Mouse (Mus musculus) midbrain, embryonic 13.5 days (tissue): ENCODE results near the gene Grik4. TPM values are rescaled to one million over a fixed set of nuclear protein-coding genes. Genes with fewer than 3 reads are reported as not detected.

Experiments used
- ATAC-seq: fragments of 200-750 bp; cut with Nextera tagmentation; 2 replicates; pipeline ENCODE4 v1.8.0; 2017; ENCODE audit warnings: mild to moderate bottlenecking, moderate TSS enrichment, moderate library complexity
- H3K27ac ChIP-seq: fragments of 300-500 bp; sonication (generic); 2 replicates; pipeline ENCODE4 v1.5.1; 2015; ENCODE audit warnings: inconsistent platforms, mild to moderate bottlenecking, moderate library complexity
- H3K27me3 ChIP-seq: fragments of 300-500 bp; sonication (generic); 2 replicates; pipeline ENCODE4 v1.6.1; 2015; ENCODE audit warnings: mild to moderate bottlenecking, inconsistent platforms
- H3K36me3 ChIP-seq: fragments of 300-500 bp; sonication (generic); 2 replicates; pipeline ENCODE4 v1.6.1; 2015; ENCODE audit warnings: mild to moderate bottlenecking, inconsistent platforms
- H3K4me1 ChIP-seq: fragments of 300-500 bp; sonication (generic); replicated peaks from 2 replicates; pipeline ENCODE4 v1.6.1; 2015; ENCODE audit warnings: inconsistent platforms
- H3K4me2 ChIP-seq: fragments of 300-500 bp; sonication (generic); replicated peaks from 2 replicates; pipeline ENCODE4 v1.6.1; 2015; ENCODE audit warnings: moderate library complexity, mild to moderate bottlenecking, inconsistent platforms
- H3K4me3 ChIP-seq: fragments of 300-500 bp; sonication (generic); replicated peaks from 2 replicates; pipeline ENCODE4 v1.5.1; 2015; ENCODE audit warnings: mild to moderate bottlenecking, inconsistent platforms
- H3K9ac ChIP-seq: fragments of 300-500 bp; sonication (generic); replicated peaks from 2 replicates; pipeline ENCODE4 v1.6.1; 2015; ENCODE audit warnings: mild to moderate bottlenecking, inconsistent platforms
- H3K9me3 ChIP-seq: fragments of 300-500 bp; sonication (generic); 2 replicates; pipeline ENCODE4 v1.6.1; 2016; ENCODE audit warnings: mild to moderate bottlenecking, inconsistent platforms
- WGBS: fragments of 180-500 bp; shearing (Covaris S2); methylation state at CpG from one replicate; pipeline ENCODE4 v1.1.7; 2015; 5-methylcytosine and 5-hydroxymethylcytosine counted together
- polyA plus RNA-seq: library from polyadenylated mRNA; unstranded; fragments of >200 nt; fragmentation: Nextera tagmentation; extraction: Ambion mirVana; gene quantifications from 2 replicates; pipeline ENCODE4 v1.2.1, GENCODE M21; 2015

Gene Grik4
- polyA plus RNA-seq, 1 experiment from 2014 or later, result 6.8 TPM

DNA sequence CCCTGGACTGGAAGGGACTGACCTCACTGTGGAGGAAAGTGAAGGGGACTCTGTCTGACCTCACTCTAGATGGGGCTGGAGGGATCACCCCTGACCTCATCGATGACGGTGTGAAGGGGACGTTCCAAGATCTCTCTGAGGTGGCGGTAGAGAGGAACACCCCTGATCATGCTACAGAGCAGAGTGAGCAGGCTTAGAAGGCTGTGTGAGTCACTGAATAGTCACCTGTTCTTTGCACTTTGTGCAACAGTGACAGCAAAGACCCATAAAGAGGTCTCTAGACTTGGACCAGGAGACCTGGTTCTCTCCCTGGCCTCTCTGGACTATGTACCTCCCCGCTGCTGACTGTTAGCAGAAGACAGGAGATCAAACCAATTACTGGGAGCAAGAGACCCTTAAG, 217.1 kb downstream of the Grik4 start:
- Histone ChIP-seq H3K4me2 (no peak overlapping the region), H3K36me3 (no peaks in the 10 kb centered on the region), H3K9ac (no peak overlapping the region), H3K27me3 (no peaks in the 10 kb centered on the region), H3K4me3 (no peak overlapping the region), H3K27ac (no peak overlapping the region), H3K4me1 (peaks cover 41% of the 10 kb centered on the region), H3K9me3 (no peaks in the 10 kb centered on the region)
- ATAC-seq, result no peak
- WGBS, result 95% methylated on average over 5 of the region's 5 CpGs

DNA sequence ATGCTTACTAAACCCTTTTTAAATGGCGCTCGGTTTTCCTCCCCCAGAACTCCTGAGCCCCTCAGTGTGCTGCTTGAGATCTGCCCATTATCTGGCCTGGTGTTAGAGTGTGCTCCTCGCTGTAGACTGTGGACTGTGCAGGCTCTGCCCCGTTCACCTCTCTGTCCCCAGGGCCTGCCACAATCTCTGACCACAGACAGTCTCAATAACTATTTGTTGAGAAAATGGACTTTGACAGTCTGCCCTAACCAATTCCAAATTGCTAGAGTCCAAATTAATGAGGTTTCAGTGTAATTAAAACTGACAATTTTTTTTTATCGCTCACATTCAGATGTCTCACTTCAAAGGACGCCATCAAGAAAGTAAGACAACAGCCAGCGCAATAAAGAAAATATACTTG, 220.2 kb downstream of the Grik4 start:
- Histone ChIP-seq H3K4me1 (peaks cover 30% of the 10 kb centered on the region), H3K9ac (no peak overlapping the region), H3K27ac (peak overlapping the region; percentile 35; the same call in 1 of the 2 replicates), H3K4me2 (no peak overlapping the region), H3K27me3 (no peaks in the 10 kb centered on the region), H3K9me3 (no peaks in the 10 kb centered on the region), H3K36me3 (no peaks in the 10 kb centered on the region), H3K4me3 (no peak overlapping the region)
- WGBS, result 50% methylated on average over 7 of the region's 7 CpGs
- peak; percentile 70; the same call in 1 of the 2 replicates for ATAC-seq

DNA sequence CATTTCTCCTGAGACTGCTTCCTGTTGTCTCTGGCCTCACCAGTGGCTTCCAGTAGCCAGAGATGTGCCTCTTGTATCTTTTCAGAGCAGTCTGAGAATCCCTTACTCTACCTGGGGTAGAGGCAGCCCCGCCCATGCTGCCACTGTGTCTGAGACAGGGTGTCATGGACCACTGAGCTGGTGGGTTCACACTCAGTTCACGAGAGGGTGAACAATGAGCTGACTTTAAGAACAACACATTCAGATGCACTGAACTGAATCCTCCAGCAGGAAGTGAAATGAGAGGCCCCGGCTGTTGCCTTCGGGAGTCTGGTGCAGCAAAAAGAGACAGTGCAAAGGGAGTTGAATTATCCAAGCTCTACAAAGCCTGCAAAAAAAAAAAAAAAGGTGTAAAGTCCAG, 221.8 kb downstream of the Grik4 start:
- ATAC-seq, result no peak
- peaks cover 21% of the 10 kb centered on the region for H3K4me1 ChIP-seq
- no peaks in the 10 kb centered on the region for H3K9me3 ChIP-seq
- H3K27ac ChIP-seq, result no peak overlapping the region
- no peak overlapping the region for H3K9ac ChIP-seq
- H3K4me3 ChIP-seq, result no peak overlapping the region
- H3K36me3 ChIP-seq, result no peaks in the 10 kb centered on the region
- 19% methylated on average over 4 of the region's 4 CpGs for WGBS
- H3K27me3 ChIP-seq, result no peaks in the 10 kb centered on the region
- no peak overlapping the region for H3K4me2 ChIP-seq

DNA sequence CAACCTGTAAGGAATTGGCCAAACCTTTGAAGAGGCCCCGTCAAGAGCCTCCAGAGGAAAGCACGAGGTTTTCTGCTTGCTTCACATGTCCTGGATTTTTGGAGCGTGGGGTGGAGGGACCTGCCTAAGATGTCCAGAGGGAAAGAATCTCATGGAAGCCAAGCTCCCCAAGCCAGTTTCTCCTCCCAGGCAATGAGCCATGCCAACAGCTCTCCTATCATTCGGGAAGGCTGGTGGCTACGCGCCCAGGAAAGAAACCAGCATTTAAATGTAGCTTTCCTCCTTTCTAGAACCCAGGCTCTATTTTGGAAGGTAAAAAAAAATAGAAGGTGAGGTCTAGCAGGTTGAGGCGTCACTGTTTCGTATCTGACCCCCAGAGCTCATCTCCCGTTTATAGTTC, 222.6 kb downstream of the Grik4 start:
- H3K9ac ChIP-seq, result no peak overlapping the region
- H3K4me3 ChIP-seq, result no peak overlapping the region
- H3K4me2 ChIP-seq, result no peak overlapping the region
- H3K27me3 ChIP-seq, result no peaks in the 10 kb centered on the region
- 92% methylated on average over 9 of the region's 9 CpGs for WGBS
- peaks cover 21% of the 10 kb centered on the region for H3K4me1 ChIP-seq
- no peaks in the 10 kb centered on the region for H3K9me3 ChIP-seq
- H3K36me3 ChIP-seq, result no peaks in the 10 kb centered on the region
- H3K27ac ChIP-seq, result no peak overlapping the region
- ATAC-seq, result no peak

DNA sequence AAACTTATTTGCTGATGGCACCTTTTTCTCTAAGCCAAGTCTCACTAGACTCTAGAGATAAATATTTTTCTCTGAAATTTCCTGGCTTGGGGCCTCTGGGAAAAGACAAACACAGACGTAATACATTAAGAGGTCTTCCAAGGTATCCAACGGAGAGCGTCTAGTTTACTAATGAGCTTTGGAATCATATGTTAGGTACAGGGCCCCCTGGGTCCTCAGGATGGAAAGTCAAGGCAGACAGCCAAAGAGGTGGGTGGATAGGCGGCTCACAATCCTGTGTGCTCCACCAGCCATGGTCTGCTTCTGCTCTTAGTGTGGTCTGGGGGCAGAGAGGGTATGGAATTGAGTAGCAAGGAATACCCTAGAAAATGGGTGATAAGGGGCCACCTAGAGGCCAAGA, 223.1 kb downstream of the Grik4 start:
- no peak for ATAC-seq
- Histone ChIP-seq H3K4me3 (no peak overlapping the region), H3K27ac (no peak overlapping the region), H3K27me3 (no peaks in the 10 kb centered on the region), H3K36me3 (no peaks in the 10 kb centered on the region), H3K4me1 (peaks cover 21% of the 10 kb centered on the region), H3K9ac (no peak overlapping the region), H3K4me2 (no peak overlapping the region), H3K9me3 (no peaks in the 10 kb centered on the region)
- 87% methylated on average over 4 of the region's 4 CpGs for WGBS

DNA sequence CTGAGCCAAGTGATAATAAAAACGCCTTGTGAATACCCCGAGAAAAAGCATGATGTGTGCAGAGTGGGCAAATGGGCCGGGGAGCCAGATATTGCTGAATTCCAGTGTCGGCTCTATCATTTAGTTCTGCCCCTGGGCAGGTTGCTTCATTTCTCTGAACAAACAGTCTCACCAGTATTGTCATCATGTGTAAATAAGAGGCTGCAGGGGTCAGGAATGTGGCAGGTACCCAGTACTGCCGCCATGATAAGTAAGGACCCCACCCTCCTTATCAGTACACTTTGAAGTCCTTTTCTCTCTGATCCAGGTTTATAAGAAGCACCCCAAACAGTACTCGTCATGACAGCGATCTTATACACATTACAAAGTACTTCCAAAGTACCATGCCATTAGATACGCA, 230.4 kb downstream of the Grik4 start:
- H3K4me1 ChIP-seq, result no peaks in the 10 kb centered on the region
- WGBS, result 88% methylated on average over 8 of the region's 8 CpGs
- no peak overlapping the region for H3K27ac ChIP-seq
- no peaks in the 10 kb centered on the region for H3K9me3 ChIP-seq
- no peaks in the 10 kb centered on the region for H3K27me3 ChIP-seq
- H3K4me2 ChIP-seq, result no peak overlapping the region
- H3K9ac ChIP-seq, result no peak overlapping the region
- no peak for ATAC-seq
- no peaks in the 10 kb centered on the region for H3K36me3 ChIP-seq
- no peak overlapping the region for H3K4me3 ChIP-seq

DNA sequence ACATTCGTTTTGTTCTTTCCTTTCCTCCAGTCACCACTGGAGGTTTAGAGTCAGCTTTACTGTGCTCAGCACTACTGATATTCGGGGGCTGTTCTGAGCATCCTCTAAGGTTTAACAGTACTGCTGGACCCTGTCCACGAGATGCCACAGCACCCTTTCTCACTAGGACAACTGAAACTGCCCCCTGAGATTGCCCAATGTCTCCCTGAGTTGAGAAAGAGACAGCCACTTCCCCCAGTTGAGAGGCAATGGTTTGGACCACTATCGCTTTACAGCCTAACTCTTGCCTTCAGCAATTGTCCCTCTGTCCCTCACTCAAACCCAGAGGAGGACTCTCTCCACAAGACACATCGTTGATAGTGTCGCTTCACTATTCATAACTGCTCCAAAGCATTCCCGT, 238.4 kb downstream of the Grik4 start:
- Histone ChIP-seq H3K9ac (no peak overlapping the region), H3K27me3 (no peaks in the 10 kb centered on the region), H3K27ac (no peak overlapping the region), H3K9me3 (no peaks in the 10 kb centered on the region), H3K4me1 (peaks cover 12% of the 10 kb centered on the region), H3K4me3 (no peak overlapping the region), H3K4me2 (no peak overlapping the region), H3K36me3 (no peaks in the 10 kb centered on the region)
- ATAC-seq, result no peak
- WGBS, result 82% methylated on average over 7 of the region's 7 CpGs

DNA sequence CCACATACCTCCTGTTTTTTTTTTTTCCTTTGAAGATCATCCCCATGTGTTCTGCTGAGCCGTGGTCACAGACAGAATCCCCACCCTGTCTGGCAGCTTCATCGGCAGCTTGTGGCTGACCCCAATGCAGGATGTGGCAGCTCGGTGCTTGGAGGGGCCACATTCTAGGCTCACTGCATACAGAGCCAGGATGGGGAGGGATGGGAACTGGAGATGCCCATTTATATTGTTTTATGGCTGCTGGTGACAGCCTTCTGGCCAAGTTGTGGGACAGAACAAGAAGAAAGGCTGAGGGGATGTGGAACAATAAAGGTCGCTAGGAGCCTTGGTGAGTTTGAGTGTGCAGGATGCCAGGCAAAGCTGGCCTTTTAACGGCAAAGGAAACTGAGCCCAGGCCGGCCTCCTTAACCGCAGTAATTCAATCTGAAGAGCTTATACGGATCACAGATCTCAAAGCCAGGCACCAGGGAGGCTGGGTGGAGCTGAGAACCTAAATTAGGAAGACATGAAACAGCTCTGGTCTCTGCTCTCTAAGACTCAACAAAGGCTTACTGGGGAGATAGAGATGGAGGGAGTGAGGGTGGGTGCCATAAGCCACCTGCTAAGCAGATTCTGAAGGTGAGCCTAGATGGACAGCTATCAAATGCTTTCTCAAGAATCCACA, 241.0 kb downstream of the Grik4 start:
- no peak overlapping the region for H3K9ac ChIP-seq
- 25% methylated on average over 8 of the region's 8 CpGs for WGBS
- no peak for ATAC-seq

DNA sequence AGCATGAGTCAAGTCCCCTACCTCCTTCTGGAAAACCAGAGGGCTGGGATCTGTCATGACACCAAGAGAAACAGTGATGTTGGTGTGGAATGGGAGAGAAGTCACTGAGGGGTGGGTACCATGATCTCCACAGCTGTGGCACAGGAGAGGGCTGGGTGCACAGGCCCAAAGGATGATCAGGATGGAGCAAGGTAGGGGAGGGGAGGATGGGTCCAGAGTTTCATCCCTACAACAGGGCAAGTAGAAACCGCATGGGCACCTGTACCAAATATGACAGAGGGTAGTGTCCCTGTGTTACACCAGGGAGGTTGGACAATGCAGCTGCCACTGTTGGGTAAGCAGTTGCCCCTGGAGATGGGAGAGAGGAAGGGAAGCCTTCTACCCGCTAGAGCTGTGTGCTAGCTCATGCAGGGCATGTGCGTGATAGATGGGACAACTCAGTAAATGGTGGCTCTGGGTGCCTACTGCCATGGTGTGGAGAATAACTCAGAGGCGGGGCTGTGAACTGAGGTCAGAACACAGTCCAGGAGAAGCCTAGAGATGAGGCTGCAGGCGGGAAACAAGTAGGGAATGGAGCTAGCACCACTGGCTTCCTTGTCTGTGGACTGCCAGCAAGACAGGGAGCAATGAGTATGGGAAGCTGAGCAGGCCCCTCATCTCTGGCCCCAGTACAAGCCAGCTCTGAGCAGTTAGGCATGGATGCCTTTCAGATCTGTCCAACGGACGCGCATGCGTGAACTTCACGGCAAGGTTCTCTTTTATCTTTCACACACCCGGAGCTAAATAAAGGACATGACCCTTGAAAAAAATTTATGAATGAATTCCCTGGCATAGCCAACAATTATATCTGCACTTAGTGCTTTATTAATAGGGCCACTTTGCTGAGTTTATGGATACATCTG, 241.8 kb downstream of the Grik4 start:
- WGBS, result 63% methylated on average over 11 of the region's 11 CpGs
- peak; percentile 56; the same call in 1 of the 2 replicates for ATAC-seq
- Histone ChIP-seq H3K4me2 (no peak overlapping the region), H3K27ac (no peak overlapping the region), H3K4me1 (peaks cover 12% of the 10 kb centered on the region), H3K36me3 (0 out of 2 replicates have a peak, but pooled peaks cover 3% of the 10 kb centered on the region), H3K4me3 (no peak overlapping the region), H3K9ac (no peak overlapping the region), H3K27me3 (no peaks in the 10 kb centered on the region), H3K9me3 (peaks cover 8% of the 10 kb centered on the region)

More for the DNA sequence above, 241.0 kb downstream of the Grik4 start:
- Histone ChIP-seq H3K36me3 (0 out of 2 replicates have a peak, but pooled peaks cover 3% of the 10 kb centered on the region), H3K27ac (no peak overlapping the region), H3K4me3 (no peak overlapping the region), H3K4me2 (no peak overlapping the region), H3K27me3 (no peaks in the 10 kb centered on the region), H3K9me3 (peaks cover 7% of the 10 kb centered on the region), H3K4me1 (peaks cover 12% of the 10 kb centered on the region)

DNA sequence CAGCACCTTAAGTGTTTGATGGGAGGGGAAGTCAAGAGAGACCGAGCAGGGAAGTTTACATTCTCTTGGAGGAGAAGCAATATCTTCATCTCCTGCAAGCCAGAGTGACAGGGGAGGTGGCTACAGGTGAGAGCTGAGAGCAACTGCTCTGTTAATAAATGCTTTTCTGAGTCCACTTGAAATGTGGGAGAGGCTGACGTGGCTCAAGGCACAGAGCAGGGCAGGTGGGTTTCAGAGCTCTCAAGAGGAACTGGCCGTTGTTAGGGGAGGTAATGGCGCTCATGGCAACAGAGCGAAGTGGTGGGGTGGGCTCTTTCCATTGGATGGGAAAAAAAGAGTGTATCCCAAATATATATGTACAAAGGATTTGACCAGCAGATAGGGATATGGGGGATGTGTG, 242.6 kb downstream of the Grik4 start:
- no peak overlapping the region for H3K4me3 ChIP-seq
- ATAC-seq, result no peak
- no peak overlapping the region for H3K27ac ChIP-seq
- 85% methylated on average over 5 of the region's 5 CpGs for WGBS
- H3K9me3 ChIP-seq, result peaks cover 8% of the 10 kb centered on the region
- H3K4me2 ChIP-seq, result no peak overlapping the region
- no peak overlapping the region for H3K9ac ChIP-seq
- H3K36me3 ChIP-seq, result 0 out of 2 replicates have a peak, but pooled peaks cover 3% of the 10 kb centered on the region
- H3K4me1 ChIP-seq, result peaks cover 12% of the 10 kb centered on the region
- H3K27me3 ChIP-seq, result no peaks in the 10 kb centered on the region

DNA sequence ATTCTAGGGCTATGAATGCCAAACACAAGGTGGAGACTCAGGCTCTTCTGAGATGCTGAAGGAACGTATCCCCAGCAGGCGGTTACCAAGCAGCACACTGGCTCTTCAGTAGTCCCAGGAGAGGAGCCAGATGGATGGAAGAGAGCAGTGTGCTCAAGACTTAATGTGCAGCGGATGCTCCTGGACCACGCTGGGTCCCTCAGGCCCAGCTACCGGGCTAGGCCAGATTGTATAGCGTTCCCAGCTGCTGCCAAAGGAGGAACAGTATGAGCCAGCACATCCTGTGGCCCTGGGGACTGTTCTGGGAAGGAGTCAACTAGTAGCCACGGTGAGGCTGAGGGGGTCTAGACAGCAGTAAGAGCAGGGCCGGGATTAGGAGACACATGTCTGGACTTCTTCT, 251.3 kb downstream of the Grik4 start:
- H3K9me3 ChIP-seq, result no peaks in the 10 kb centered on the region
- H3K27ac ChIP-seq, result no peak overlapping the region
- peak; percentile 43; the same call in 1 of the 2 replicates for ATAC-seq
- H3K36me3 ChIP-seq, result no peaks in the 10 kb centered on the region
- H3K9ac ChIP-seq, result no peak overlapping the region
- H3K27me3 ChIP-seq, result no peaks in the 10 kb centered on the region
- no peak overlapping the region for H3K4me3 ChIP-seq
- WGBS, result 73% methylated on average over 8 of the region's 8 CpGs
- H3K4me2 ChIP-seq, result no peak overlapping the region
- H3K4me1 ChIP-seq, result peaks cover 7% of the 10 kb centered on the region

DNA sequence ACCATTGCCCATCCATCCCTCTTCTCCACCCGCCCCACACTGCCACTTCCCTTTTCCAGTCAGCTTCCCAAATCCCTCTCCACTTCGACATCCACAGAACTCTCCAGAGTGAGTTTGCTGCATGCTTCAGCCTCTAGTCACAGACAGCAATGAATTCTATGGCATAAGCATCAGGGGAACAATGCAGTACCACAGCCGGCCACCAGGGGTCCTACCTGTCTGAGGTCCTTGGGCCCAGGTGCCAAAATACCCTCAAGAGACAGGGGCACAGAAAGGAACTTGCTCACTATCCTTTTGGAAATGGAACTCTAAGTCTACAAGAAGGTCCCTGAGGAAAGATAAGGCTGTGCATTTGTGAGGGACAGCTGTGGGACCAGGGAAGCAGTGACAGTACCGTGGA, 256.1 kb downstream of the Grik4 start:
- ATAC-seq, result no peak
- H3K4me1 ChIP-seq, result peaks cover 6% of the 10 kb centered on the region
- H3K27ac ChIP-seq, result no peak overlapping the region
- no peaks in the 10 kb centered on the region for H3K36me3 ChIP-seq
- H3K27me3 ChIP-seq, result no peaks in the 10 kb centered on the region
- 37% methylated on average over 4 of the region's 4 CpGs for WGBS
- no peak overlapping the region for H3K4me3 ChIP-seq
- H3K9ac ChIP-seq, result no peak overlapping the region
- H3K4me2 ChIP-seq, result no peak overlapping the region
- H3K9me3 ChIP-seq, result no peaks in the 10 kb centered on the region
